Mouse (Mus musculus): Measurements from ENCODE around the gene Cdh13. TPM values are rescaled to one million over a fixed set of nuclear protein-coding genes. Genes with fewer than 3 reads are reported as not detected.
"Not testable (repeated sequence)": the region's sequence is repeated elsewhere in the genome, so short reads cannot be mapped to it uniquely, and the experiment has no call there.

Gene Cdh13
- polyA plus RNA-seq, 2 experiments = 9.3 to 25.2 TPM

DNA sequence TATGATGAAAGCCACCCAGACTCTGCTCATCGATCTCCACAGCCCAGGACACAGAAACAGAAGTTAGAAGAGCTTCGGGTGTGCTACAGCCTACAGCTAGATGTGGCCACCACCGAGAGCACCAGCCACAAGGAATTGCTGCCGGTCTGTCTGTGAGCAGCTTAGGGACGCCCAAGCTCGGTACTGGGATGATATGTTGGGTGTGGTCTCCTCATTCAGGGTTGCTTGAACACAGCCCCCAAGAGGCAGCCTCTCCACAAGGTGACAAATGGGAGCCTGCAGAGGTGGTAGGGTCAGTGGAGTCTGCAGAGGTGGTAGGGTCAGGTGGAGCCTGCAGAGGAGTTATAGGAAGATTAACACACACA, 1070.1 kb downstream of the Cdh13 start:
- peaks cover 18% of the 10 kb centered on the region for H3K36me3 ChIP-seq (ENCODE audit: control insufficient read depth, insufficient read depth, low read length)
- DNase-seq (ENCODE audit: low spot score) (no peak), ATAC-seq (ENCODE audit: low FRiP score, low read depth) (no peak)
- no peak overlapping the region for H3K4me2 ChIP-seq (replicated peaks; ENCODE audit: low read depth, low read length, severe bottlenecking)
- no peak overlapping the region for H3K4me3 ChIP-seq (replicated peaks; ENCODE audit: low read length)
- no peak overlapping the region for H3K9ac ChIP-seq (ENCODE audit: low read depth, low read length, severe bottlenecking)
- H3K4me1 ChIP-seq (ENCODE audit: control insufficient read depth, insufficient read depth, low read length) = no peaks in the 10 kb centered on the region
- WGBS = 86% methylated on average over 6 of the region's 6 CpGs
- no peaks in the 10 kb centered on the region for H3K9me3 ChIP-seq (ENCODE audit: control insufficient read depth, low read length)
- H3K27me3 ChIP-seq (ENCODE audit: control insufficient read depth, insufficient read depth, low read length) = no peaks in the 10 kb centered on the region
- no peak overlapping the region for H3K27ac ChIP-seq (replicated peaks; ENCODE audit: low read depth, low read length)
- no peak for TF ChIP-seq POLR2A (IDR thresholded peaks at IDR 0.05; ENCODE audit: borderline replicate concordance, extremely low read depth, insufficient read depth, insufficient read length)

DNA sequence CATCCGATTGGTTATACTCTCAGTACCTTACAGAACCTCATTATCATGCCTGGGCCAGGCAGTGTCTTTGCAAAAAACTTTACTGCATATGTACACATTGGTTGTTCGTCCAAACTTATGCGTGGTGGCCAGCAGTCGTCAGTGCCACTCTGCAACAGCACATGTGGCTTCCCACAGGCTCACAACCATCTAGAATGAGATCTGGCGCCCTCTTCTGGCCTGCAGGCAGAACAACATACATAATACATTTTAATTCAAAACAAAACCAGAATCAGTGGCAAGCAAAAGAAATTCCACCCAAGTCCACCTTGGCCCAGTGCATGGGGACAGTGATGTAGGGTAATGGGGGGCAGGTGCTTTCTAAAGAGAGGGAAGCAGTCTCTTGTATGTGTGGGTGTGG, 1073.1 kb downstream of the Cdh13 start:
- DNase-seq (ENCODE audit: low spot score) = not testable (repeated sequence)

DNA sequence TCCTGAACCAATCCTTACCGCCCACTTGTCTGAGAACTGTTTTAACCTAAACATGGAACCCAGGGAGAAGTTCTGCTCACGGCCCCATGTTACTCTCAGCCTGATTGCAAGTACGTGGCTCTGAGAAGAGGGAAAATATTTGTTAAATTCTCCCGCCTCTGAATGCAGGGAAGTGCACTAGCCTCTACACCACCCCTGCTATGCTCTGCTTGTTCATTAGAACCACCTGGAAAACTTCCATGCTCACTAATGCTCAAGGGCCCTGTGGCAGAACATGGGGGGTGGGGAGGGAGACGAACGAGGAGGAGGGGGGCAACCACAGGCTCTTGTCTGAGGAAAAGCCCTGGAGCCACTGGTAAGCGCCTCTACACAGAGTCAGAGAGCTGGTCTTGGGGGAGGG, 1074.6 kb downstream of the Cdh13 start:
- DNase-seq (ENCODE audit: low spot score) (no peak), ATAC-seq (ENCODE audit: low FRiP score, low read depth) (peak; percentile 30; the same call in 1 of the 2 replicates)
- Histone ChIP-seq H3K4me3 (replicated peaks; ENCODE audit: low read length) (no peak overlapping the region), H3K9me3 (ENCODE audit: control insufficient read depth, low read length) (no peaks in the 10 kb centered on the region), H3K4me1 (ENCODE audit: control insufficient read depth, insufficient read depth, low read length) (no peaks in the 10 kb centered on the region), H3K4me2 (replicated peaks; ENCODE audit: low read depth, low read length, severe bottlenecking) (no peak overlapping the region), H3K36me3 (ENCODE audit: control insufficient read depth, insufficient read depth, low read length) (no peaks in the 10 kb centered on the region), H3K9ac (ENCODE audit: low read depth, low read length, severe bottlenecking) (no peak overlapping the region), H3K27ac (replicated peaks; ENCODE audit: low read depth, low read length) (no peak overlapping the region), H3K27me3 (ENCODE audit: control insufficient read depth, insufficient read depth, low read length) (no peaks in the 10 kb centered on the region)
- TF ChIP-seq POLR2A (IDR thresholded peaks at IDR 0.05; ENCODE audit: borderline replicate concordance, extremely low read depth, insufficient read depth, insufficient read length) = no peak
- WGBS = 33% methylated on average over 7 of the region's 7 CpGs

More for the DNA sequence above, 1073.1 kb downstream of the Cdh13 start:
- H3K9me3 ChIP-seq (ENCODE audit: control insufficient read depth, low read length); H3K36me3 ChIP-seq (ENCODE audit: control insufficient read depth, insufficient read depth, low read length); ATAC-seq (ENCODE audit: low FRiP score, low read depth); H3K9ac ChIP-seq (ENCODE audit: low read depth, low read length, severe bottlenecking); H3K4me3 ChIP-seq (replicated peaks; ENCODE audit: low read length); H3K27me3 ChIP-seq (ENCODE audit: control insufficient read depth, insufficient read depth, low read length); H3K4me2 ChIP-seq (replicated peaks; ENCODE audit: low read depth, low read length, severe bottlenecking); H3K27ac ChIP-seq (replicated peaks; ENCODE audit: low read depth, low read length); H3K4me1 ChIP-seq (ENCODE audit: control insufficient read depth, insufficient read depth, low read length): not testable (repeated sequence)
- WGBS = 63% methylated on average over 5 of the region's 5 CpGs

DNA sequence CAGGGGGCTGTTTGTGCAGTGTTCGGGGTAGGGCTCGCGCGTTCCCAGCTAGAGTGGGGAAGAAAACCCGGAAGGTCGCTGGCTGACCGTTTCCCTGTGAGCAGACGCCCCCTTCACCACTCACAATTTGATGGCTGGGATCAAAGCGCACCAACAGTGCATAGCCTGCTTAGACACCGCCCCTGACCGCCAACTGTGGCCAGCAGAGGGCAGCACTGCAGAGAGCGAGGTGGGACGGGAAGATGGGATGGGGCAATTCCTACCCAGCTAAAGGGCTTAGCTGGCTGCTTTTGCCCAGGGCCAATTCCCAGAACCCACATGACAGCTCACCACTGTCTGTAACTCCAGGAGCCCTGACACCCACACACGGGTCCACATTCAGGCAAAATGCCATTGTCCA, 1075.3 kb downstream of the Cdh13 start:
- H3K9ac ChIP-seq (ENCODE audit: low read depth, low read length, severe bottlenecking) = no peak overlapping the region
- H3K27me3 ChIP-seq (ENCODE audit: control insufficient read depth, insufficient read depth, low read length) = no peaks in the 10 kb centered on the region
- H3K9me3 ChIP-seq (ENCODE audit: control insufficient read depth, low read length) = no peaks in the 10 kb centered on the region
- no peaks in the 10 kb centered on the region for H3K36me3 ChIP-seq (ENCODE audit: control insufficient read depth, insufficient read depth, low read length)
- H3K4me2 ChIP-seq (replicated peaks; ENCODE audit: low read depth, low read length, severe bottlenecking) = no peak overlapping the region
- ATAC-seq (ENCODE audit: low FRiP score, low read depth) = no peak
- 37% methylated on average over 14 of the region's 14 CpGs for WGBS
- H3K4me3 ChIP-seq (replicated peaks; ENCODE audit: low read length) = no peak overlapping the region
- no peak for TF ChIP-seq POLR2A (IDR thresholded peaks at IDR 0.05; ENCODE audit: borderline replicate concordance, extremely low read depth, insufficient read depth, insufficient read length)
- H3K4me1 ChIP-seq (ENCODE audit: control insufficient read depth, insufficient read depth, low read length) = no peaks in the 10 kb centered on the region
- no peak for DNase-seq (ENCODE audit: low spot score)
- no peak overlapping the region for H3K27ac ChIP-seq (replicated peaks; ENCODE audit: low read depth, low read length)

DNA sequence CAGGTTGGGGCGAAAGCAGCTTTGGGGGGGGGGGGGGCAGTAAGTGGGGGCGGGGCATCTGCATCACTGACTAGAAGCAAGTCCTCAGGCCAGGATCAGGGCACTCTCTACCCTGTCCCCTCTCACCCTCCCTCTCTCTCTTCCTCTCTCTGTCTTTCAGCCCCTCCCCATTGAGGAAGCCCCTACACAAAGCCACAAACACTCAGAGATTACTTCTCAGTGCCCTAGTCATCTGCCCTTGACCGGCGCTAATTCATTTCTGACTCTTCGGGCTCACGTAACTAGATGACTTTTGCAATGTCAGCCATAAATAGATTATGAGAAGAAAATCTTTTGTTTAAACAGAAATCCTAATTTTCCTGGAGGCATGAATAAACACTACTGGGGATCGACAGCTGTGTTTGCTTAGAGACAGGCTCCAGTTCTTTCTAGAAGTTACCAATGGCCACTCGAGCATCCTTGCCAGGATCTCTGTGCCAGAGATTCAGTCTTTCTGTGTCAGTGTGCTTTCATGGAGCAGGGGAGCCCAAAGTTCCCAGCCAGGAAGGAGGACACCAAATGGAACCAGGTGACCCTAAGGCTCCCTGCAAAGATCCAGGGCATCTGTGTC, 1077.3 kb downstream of the Cdh13 start:
- Histone ChIP-seq H3K4me3 (replicated peaks; ENCODE audit: low read length) (no peak overlapping the region), H3K4me1 (ENCODE audit: control insufficient read depth, insufficient read depth, low read length) (no peaks in the 10 kb centered on the region), H3K4me2 (replicated peaks; ENCODE audit: low read depth, low read length, severe bottlenecking) (no peak overlapping the region), H3K36me3 (ENCODE audit: control insufficient read depth, insufficient read depth, low read length) (no peaks in the 10 kb centered on the region), H3K9ac (ENCODE audit: low read depth, low read length, severe bottlenecking) (no peak overlapping the region), H3K27ac (replicated peaks; ENCODE audit: low read depth, low read length) (no peak overlapping the region), H3K27me3 (ENCODE audit: control insufficient read depth, insufficient read depth, low read length) (no peaks in the 10 kb centered on the region), H3K9me3 (ENCODE audit: control insufficient read depth, low read length) (no peaks in the 10 kb centered on the region)
- no peak for TF ChIP-seq POLR2A (IDR thresholded peaks at IDR 0.05; ENCODE audit: borderline replicate concordance, extremely low read depth, insufficient read depth, insufficient read length)
- WGBS = 77% methylated on average over 7 of the region's 8 CpGs
- no peak for DNase-seq (ENCODE audit: low spot score)
- no peak for ATAC-seq (ENCODE audit: low FRiP score, low read depth)

Measured in limb, embryonic 14.5 days (tissue).